Mouse (Mus musculus) regulatory T cell (primary cell): Measurements from ENCODE around the gene 1700024P04Rik.
"Not testable (repeated sequence)": the region's sequence is repeated elsewhere in the genome, so short reads cannot be mapped to it uniquely, and the experiment has no call there.

Source experiments
- in situ Hi-C: fragments of 300-600 bp; cut with MboI, MseI; formaldehyde crosslinking; loops from one replicate; pipeline ENCODE4 v1.15.1; 2025; ENCODE audit warnings: high pct_unique_total_duplicates

The 1700024P04Rik gene

GRCm38 (mm10) chr13:98984465-98984864, at the start of gene 1700024P04Rik:
Gene 1700024P04Rik (minus strand): TSS chr13:98984565.
- in situ Hi-C loops: no loop called here

- in situ Hi-C loops: no loop called here
These were observed 47.2 kb upstream of the 1700024P04Rik start for GRCm38 (mm10) chr13:99031223-99032216.

GRCm38 (mm10) chr13:99030579-99031200, 46.3 kb upstream of the 1700024P04Rik start:
- in situ Hi-C loops: no loop called here

- in situ Hi-C loops: no loop called here
These were observed 40.9 kb upstream of the 1700024P04Rik start for GRCm38 (mm10) chr13:99025268-99025667.

- in situ Hi-C loops: loop anchor here (25.0 kb wide), 1 partner anchor 1035 kb away; no protein-coding TSS in a partner anchor
These were observed 37.7 kb upstream of the 1700024P04Rik start for GRCm38 (mm10) chr13:99022036-99022435.

- in situ Hi-C loops: loop anchor here (25.0 kb wide), 1 partner anchor 1034 kb away; no protein-coding TSS in a partner anchor
These were observed 36.8 kb upstream of the 1700024P04Rik start for GRCm38 (mm10) chr13:99021181-99021580.

GRCm38 (mm10) chr13:99019831-99020669, 35.7 kb upstream of the 1700024P04Rik start:
- in situ Hi-C loops: loop anchor here (25.0 kb wide), 1 partner anchor 1033 kb away; no protein-coding TSS in a partner anchor

GRCm38 (mm10) chr13:99018526-99019201, 34.3 kb upstream of the 1700024P04Rik start:
- in situ Hi-C loops: loop anchor here (25.0 kb wide), 1 partner anchor 1031 kb away; no protein-coding TSS in a partner anchor

GRCm38 (mm10) chr13:99016696-99017095, 32.3 kb upstream of the 1700024P04Rik start:
- in situ Hi-C loops: loop anchor here (25.0 kb wide), 1 partner anchor 1029 kb away; no protein-coding TSS in a partner anchor

- in situ Hi-C loops: loop anchor here (5.0 to 25.0 kb wide), 2 partner anchors 51 to 1026 kb away; no protein-coding TSS in a partner anchor
These were observed 28.5 kb upstream of the 1700024P04Rik start for GRCm38 (mm10) chr13:99012891-99013290.

- in situ Hi-C loops: loop anchor here (25.0 kb wide), 1 partner anchor 1021 kb away; no protein-coding TSS in a partner anchor
These were observed 23.6 kb upstream of the 1700024P04Rik start for GRCm38 (mm10) chr13:99008013-99008412.

GRCm38 (mm10) chr13:99006389-99007099, 22.2 kb upstream of the 1700024P04Rik start:
- in situ Hi-C loops: loop anchor here (25.0 kb wide), 1 partner anchor 1019 kb away; no protein-coding TSS in a partner anchor

- in situ Hi-C loops: loop anchor here (25.0 kb wide), 1 partner anchor 1014 kb away; no protein-coding TSS in a partner anchor
These were observed 17.3 kb upstream of the 1700024P04Rik start for GRCm38 (mm10) chr13:99001652-99002051.

GRCm38 (mm10) chr13:98997025-98997424, 12.7 kb upstream of the 1700024P04Rik start:
- in situ Hi-C loops: no loop called here

- in situ Hi-C loops: no loop called here
These were observed 7.1 kb downstream of the 1700024P04Rik start for GRCm38 (mm10) chr13:98977070-98977785.

- in situ Hi-C loops: not testable (repeated sequence)
These were observed 8.3 kb downstream of the 1700024P04Rik start for GRCm38 (mm10) chr13:98976022-98976421.

GRCm38 (mm10) chr13:98972090-98972489, 12.3 kb downstream of the 1700024P04Rik start:
- in situ Hi-C loops: no loop called here

- in situ Hi-C loops: no loop called here
These were observed 12.7 kb downstream of the 1700024P04Rik start for GRCm38 (mm10) chr13:98971641-98972040.

GRCm38 (mm10) chr13:98968517-98968916, 15.8 kb downstream of the 1700024P04Rik start:
- in situ Hi-C loops: no loop called here
